In the genomic region with DNA sequence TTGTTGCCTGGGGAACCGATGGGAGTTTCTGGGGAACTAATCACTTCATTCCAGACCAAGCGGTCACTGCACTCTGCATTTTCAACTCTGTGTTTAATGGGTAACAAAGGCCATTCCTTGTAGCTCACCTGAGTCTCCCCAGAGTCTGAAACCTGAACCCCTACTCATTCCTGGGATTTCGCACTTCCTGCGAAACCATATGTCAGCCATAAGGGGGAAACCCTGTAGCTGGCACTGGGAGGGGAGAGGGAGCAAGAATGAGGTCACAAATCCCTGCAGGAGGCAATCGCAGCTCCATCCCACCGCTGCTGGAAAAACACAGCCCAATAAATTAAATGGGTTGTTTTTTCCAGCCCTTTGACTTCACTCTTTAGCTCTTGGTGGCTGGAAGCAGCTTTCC, we compare ENCODE assay signal across 10 mouse cellular contexts. TPM values are rescaled to one million over a fixed set of nuclear protein-coding genes. Genes with fewer than 3 reads are reported as not detected.
DNase-seq lines count a peak whose midpoint lies in the region; ATAC-seq and TF ChIP-seq lines count a peak whose summit lies in the region.
"Had no signal": no experiment of that assay in that cellular context is flagged by ENCODE, and none has a peak within 500 bp of the region (broad histone marks: within the 10 kb centered on the region; RNA-seq: fewer than 3 reads in every experiment).

No protein-coding gene starts in this region.

- no peak for ATAC-seq in hindbrain, embryonic 12.5 days (ENCODE audit: low FRiP score)
- no peak for ATAC-seq in hindbrain, postnatal 0 days

- WGBS in hindbrain, embryonic 10.5 days = 32% methylated on average over 6 of the region's 6 CpGs
- whole genome bisulfite sequencing in hindbrain, embryonic 12.5 days = 39% methylated on average over 6 of the region's 6 CpGs
- 35% methylated on average over 6 of the region's 6 CpGs for WGBS in hindbrain, postnatal 0 days

- no peak overlapping the region for H3K4me2 ChIP-seq in hindbrain, embryonic 12.5 days (replicated peaks)
- no peak overlapping the region for H3K4me2 ChIP-seq in hindbrain, postnatal 0 days (ENCODE audit: low read depth, low read length)
- H3K4me2 ChIP-seq: embryonic facial prominence, embryonic 15.5 days had no signal

- H3K9ac ChIP-seq in hindbrain, embryonic 12.5 days = no peak overlapping the region
- H3K9ac ChIP-seq in hindbrain, postnatal 0 days (replicated peaks; ENCODE audit: low read length) = no peak overlapping the region
- H3K9ac ChIP-seq: embryonic facial prominence, embryonic 15.5 days had no signal

- peaks cover 4% of the 10 kb centered on the region; the same call in 1 of the 2 replicates for H3K9me3 ChIP-seq in hindbrain, embryonic 10.5 days
- H3K9me3 ChIP-seq in hindbrain, embryonic 12.5 days (replicated peaks) = no peaks in the 10 kb centered on the region
- H3K9me3 ChIP-seq in hindbrain, postnatal 0 days (ENCODE audit: low read length) = no peaks in the 10 kb centered on the region
- H3K9me3 ChIP-seq: embryonic facial prominence, embryonic 15.5 days had no signal

- no peaks in the 10 kb centered on the region for H3K27me3 ChIP-seq in hindbrain, embryonic 10.5 days (ENCODE audit: insufficient read depth, poor library complexity, severe bottlenecking)
- H3K27me3 ChIP-seq in hindbrain, embryonic 12.5 days = no peaks in the 10 kb centered on the region
- no peaks in the 10 kb centered on the region for H3K27me3 ChIP-seq in hindbrain, postnatal 0 days (ENCODE audit: insufficient read depth, low read length)
- H3K27me3 ChIP-seq: embryonic facial prominence, embryonic 15.5 days had no signal

- no peak overlapping the region for H3K4me3 ChIP-seq in hindbrain, embryonic 10.5 days
- H3K4me3 ChIP-seq in hindbrain, embryonic 12.5 days = no peak overlapping the region
- no peak overlapping the region for H3K4me3 ChIP-seq in hindbrain, postnatal 0 days (ENCODE audit: low read length)
- H3K4me3 ChIP-seq: embryonic facial prominence, embryonic 15.5 days had no signal

- peaks cover 24% of the 10 kb centered on the region for H3K4me1 ChIP-seq in hindbrain, embryonic 10.5 days (replicated peaks)
- peaks cover 4% of the 10 kb centered on the region for H3K4me1 ChIP-seq in hindbrain, embryonic 12.5 days
- 0 out of 2 replicates have a peak, but pooled peaks cover 3% of the 10 kb centered on the region for H3K4me1 ChIP-seq in hindbrain, postnatal 0 days (ENCODE audit: insufficient read depth, low read length)

- peak; percentile 37 for DNase-seq in hindbrain, embryonic 10.5 days (ENCODE audit: low spot score)
- DNase-seq in cerebellum, postnatal 36 days = peak; percentile 62 to 63
- DNase-seq in kidney, adult 18-20 months = peak; percentile 39
- DNase-seq in mesoderm, embryonic 11.5 days (ENCODE audit: low read depth, low spot score) = peak; percentile 75
- no peak for DNase-seq in hindbrain, postnatal 0 days (ENCODE audit: low spot score)
- DNase-seq in urinary bladder, postnatal 14 days (ENCODE audit: low spot score) = no peak
- DNase-seq in lung, adult 18-20 months = no peak
- DNase-seq: heart, postnatal 4 days had no signal

- peak overlapping the region; percentile 3; the same call in 1 of the 2 replicates for H3K27ac ChIP-seq in hindbrain, embryonic 10.5 days
- no peak overlapping the region for H3K27ac ChIP-seq in hindbrain, embryonic 12.5 days
- no peak overlapping the region for H3K27ac ChIP-seq in hindbrain, postnatal 0 days
- H3K27ac ChIP-seq: embryonic facial prominence, embryonic 15.5 days had no signal

- 0 out of 2 replicates have a peak, but pooled peaks cover 3% of the 10 kb centered on the region for H3K36me3 ChIP-seq in hindbrain, embryonic 10.5 days
- H3K36me3 ChIP-seq in hindbrain, embryonic 12.5 days = no peaks in the 10 kb centered on the region
- H3K36me3 ChIP-seq in hindbrain, postnatal 0 days (ENCODE audit: insufficient read depth, low read length) = no peaks in the 10 kb centered on the region
- H3K36me3 ChIP-seq: embryonic facial prominence, embryonic 15.5 days had no signal

- TF ChIP-seq CTCF in hindbrain, postnatal 0 days (IDR thresholded peaks at IDR 0.05; ENCODE audit: low read depth) = no peak

RNA-seq across cellular contexts. Expression of a gene that starts 40.9 kb away (rescaled TPM):
- polyA plus RNA-seq in hindbrain, embryonic 10.5 days (2016; fragmentation: Nextera tagmentation; extraction: Ambion mirVana) = 153 and 156 TPM in 2 replicates
- polyA plus RNA-seq in hindbrain, embryonic 12.5 days (2016; fragmentation: Nextera tagmentation; extraction: Ambion mirVana) = 159 and 166 TPM in 2 replicates
- total RNA-seq in hindbrain, postnatal 0 days (2014; rRNA removed) = 94.1 and 98.6 TPM in 2 replicates
- polyA plus RNA-seq in hindbrain, postnatal 0 days (2015; fragmentation: Nextera tagmentation; extraction: Ambion mirVana) = 115 and 118 TPM in 2 replicates

RNA-seq across cellular contexts. Expression of a gene that starts 59.3 kb away (rescaled TPM):
- polyA plus RNA-seq in hindbrain, embryonic 10.5 days (2016; fragmentation: Nextera tagmentation; extraction: Ambion mirVana) = 45.9 and 56.5 TPM in 2 replicates
- polyA plus RNA-seq in hindbrain, embryonic 12.5 days (2016; fragmentation: Nextera tagmentation; extraction: Ambion mirVana) = 55.5 and 56.0 TPM in 2 replicates
- 49.7 and 56.7 TPM in 2 replicates for total RNA-seq in hindbrain, postnatal 0 days (2014; rRNA removed)
- polyA plus RNA-seq in hindbrain, postnatal 0 days (2015; fragmentation: Nextera tagmentation; extraction: Ambion mirVana) = 65.2 and 68.8 TPM in 2 replicates

Comparison
In these comparisons a context has a peak if more than half of its experiments do, and no peak if none do; other contexts are left out.
1. DNase-seq: peak in hindbrain, embryonic 10.5 days (single experiment), cerebellum, postnatal 36 days (2 of 2), kidney, adult 18-20 months (single experiment) and mesoderm, embryonic 11.5 days (single experiment); none in hindbrain, postnatal 0 days (single experiment), urinary bladder, postnatal 14 days (single experiment) and lung, adult 18-20 months (0 of 2).